Mouse (Mus musculus): ENCODE data around the gene Zpbp2.

DNA sequence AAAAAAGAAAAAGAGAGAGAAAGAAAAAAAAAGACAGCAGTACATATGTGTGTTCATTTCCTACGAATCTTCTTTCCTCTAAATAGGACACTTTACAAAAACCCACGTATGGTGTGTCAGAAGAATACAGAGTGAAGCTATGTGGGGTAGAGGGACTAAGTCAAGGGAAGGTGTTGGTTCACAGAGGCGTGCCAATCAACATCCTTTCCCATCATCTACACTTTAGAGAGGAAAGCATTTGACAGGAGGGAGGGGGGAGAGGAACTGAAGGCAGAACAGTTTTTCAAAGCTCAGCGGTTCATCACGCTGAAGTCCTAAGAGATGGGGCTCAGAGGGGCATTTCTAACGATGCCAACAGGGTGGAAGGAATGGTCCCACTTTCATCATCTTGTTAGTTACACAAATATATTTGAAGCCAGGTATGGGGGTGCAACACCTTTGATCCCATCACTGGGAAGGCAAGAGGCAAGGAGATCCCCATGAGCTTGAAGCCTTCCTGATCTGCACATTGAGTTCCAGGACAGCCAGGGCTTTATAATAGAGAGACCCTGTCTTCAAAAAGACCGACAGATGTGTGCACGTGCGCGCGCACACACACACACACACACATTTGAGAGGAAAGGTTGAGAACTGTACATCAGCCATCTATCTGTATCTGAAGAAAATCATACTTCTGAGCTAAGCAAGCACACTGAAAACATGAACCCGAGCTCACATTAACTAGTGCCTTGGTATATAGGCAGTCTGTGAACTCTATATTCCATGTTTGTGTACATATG lies 4.2 kb upstream of the Zpbp2 start:
- TF ChIP-seq CTCF (IDR thresholded peaks at IDR 0.05; ENCODE audit: low read depth, low read length) (no peak), POLR2A (IDR thresholded peaks at IDR 0.05; ENCODE audit: extremely low read depth, insufficient read depth, low read length) (no peak)

All from liver, adult 2 months (tissue).